Mouse (Mus musculus): ENCODE data around the gene Clptm1. TPM values are rescaled to one million over a fixed set of nuclear protein-coding genes. Genes with fewer than 3 reads are reported as not detected.
"Not testable (repeated sequence)": the region's sequence is repeated elsewhere in the genome, so short reads cannot be mapped to it uniquely, and the experiment has no call there.

Clptm1 gene
- polyA plus RNA-seq, 1 experiment from 2014 or later = 97.5 TPM

DNA sequence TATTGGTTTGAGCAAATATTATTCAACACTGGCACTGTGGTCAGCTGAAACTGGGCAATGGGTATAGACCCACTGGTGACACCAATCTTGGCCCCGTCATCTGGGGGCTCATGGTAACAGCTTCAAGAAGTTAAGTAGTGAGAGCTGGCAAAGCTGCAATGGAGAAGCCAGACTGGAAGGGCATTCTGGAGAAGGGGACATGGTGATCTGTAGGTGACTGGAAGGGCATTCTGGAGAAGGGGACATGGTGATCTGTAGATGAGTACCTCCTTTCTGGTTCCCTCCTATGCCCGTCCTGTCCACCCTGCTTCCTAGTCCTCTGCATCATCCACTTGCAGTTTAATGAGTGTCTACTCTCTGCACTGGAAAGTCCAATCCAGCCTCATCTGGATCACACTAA is 23.8 kb upstream of the Clptm1 start:
- Histone ChIP-seq H3K9me3 (no peaks in the 10 kb centered on the region), H3K4me3 (replicated peaks) (no peak overlapping the region), H3K27me3 (no peaks in the 10 kb centered on the region), H3K4me2 (replicated peaks) (no peak overlapping the region), H3K36me3 (no peaks in the 10 kb centered on the region), H3K9ac (replicated peaks) (no peak overlapping the region), H3K27ac (no peak overlapping the region), H3K4me1 (replicated peaks) (0 out of 2 replicates have a peak, but pooled peaks cover 6% of the 10 kb centered on the region)
- ATAC-seq = no peak
- WGBS = 94% methylated on average over 2 of the region's 2 CpGs

- no peaks in the 10 kb centered on the region for H3K27me3 ChIP-seq
- 90% methylated on average over 10 of the region's 10 CpGs for whole genome bisulfite sequencing
- no peaks in the 10 kb centered on the region for H3K36me3 ChIP-seq
- ATAC-seq = no peak
- no peak overlapping the region for H3K27ac ChIP-seq
- H3K9me3 ChIP-seq = no peaks in the 10 kb centered on the region
- H3K4me2 ChIP-seq (replicated peaks) = no peak overlapping the region
- no peak overlapping the region for H3K4me3 ChIP-seq (replicated peaks)
- H3K4me1 ChIP-seq (replicated peaks) = 0 out of 2 replicates have a peak, but pooled peaks cover under 1% of the 10 kb centered on the region
- H3K9ac ChIP-seq (replicated peaks) = no peak overlapping the region
These were observed 23.3 kb upstream of the Clptm1 start for GRCm38 (mm10) chr7:19688101-19688500.

DNA sequence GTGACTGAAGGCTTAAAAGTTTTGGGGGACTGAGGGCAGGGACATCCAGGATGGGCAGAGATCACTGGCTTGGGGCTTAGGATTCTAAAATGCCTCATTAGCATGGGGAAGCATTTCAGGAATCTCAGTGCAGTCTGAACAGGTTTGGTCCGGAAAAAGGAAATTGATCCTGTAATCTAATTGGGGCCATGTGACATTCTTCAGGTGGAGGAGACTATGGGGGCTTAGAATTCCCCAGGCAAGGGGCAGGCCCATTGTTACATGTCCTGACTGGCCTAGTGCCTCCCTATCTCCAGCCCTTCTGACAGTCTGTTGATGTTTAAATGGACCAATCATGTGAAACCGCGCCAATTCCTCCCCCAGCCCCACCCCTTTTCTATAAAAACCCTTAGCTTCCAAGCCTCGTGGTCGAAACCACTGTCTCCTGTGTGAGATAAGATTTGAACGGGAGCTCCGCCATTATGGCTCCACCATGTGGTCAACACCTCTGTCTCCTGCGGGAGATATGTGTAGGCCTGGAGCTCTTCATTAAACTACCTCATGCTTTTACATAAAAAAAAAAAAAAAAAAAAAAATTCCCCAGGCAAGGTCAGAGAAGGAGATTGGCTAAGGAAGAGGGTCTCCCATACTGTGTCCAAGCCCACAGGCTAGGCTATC is 22.2 kb upstream of the Clptm1 start:
- 81% methylated on average over 8 of the region's 8 CpGs for WGBS
- not testable (repeated sequence) for H3K9ac ChIP-seq (replicated peaks); ATAC-seq; H3K4me1 ChIP-seq (replicated peaks); H3K36me3 ChIP-seq; H3K4me2 ChIP-seq (replicated peaks); H3K27me3 ChIP-seq; H3K4me3 ChIP-seq (replicated peaks); H3K9me3 ChIP-seq; H3K27ac ChIP-seq

DNA sequence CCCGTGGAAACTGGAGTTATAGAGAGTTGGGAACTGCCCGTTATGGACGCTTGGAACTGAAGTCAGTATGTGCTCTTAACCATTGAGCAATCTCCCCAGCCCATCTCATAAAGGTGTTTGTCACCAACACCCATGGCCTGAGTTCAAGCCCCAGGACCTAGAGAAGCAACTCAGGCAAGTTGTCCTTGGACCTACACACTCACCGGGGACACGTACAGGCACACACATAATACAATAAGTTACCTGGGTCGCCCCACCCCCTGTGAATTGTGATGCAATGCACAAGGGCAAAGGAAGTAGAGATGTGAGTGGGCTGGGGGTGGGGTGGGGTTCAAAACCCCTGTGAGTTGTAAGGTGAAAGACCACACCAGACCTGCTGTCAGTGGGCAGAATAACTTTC is 21.7 kb upstream of the Clptm1 start:
- no peaks in the 10 kb centered on the region for H3K9me3 ChIP-seq
- no peaks in the 10 kb centered on the region for H3K27me3 ChIP-seq
- H3K9ac ChIP-seq (replicated peaks) = no peak overlapping the region
- no peak overlapping the region for H3K4me3 ChIP-seq (replicated peaks)
- no peak for ATAC-seq
- 85% methylated on average over 6 of the region's 6 CpGs for WGBS
- H3K4me1 ChIP-seq (replicated peaks) = no peaks in the 10 kb centered on the region
- no peak overlapping the region for H3K4me2 ChIP-seq (replicated peaks)
- H3K27ac ChIP-seq = no peak overlapping the region
- no peaks in the 10 kb centered on the region for H3K36me3 ChIP-seq

- Histone ChIP-seq H3K36me3 (no peaks in the 10 kb centered on the region), H3K4me1 (replicated peaks) (no peaks in the 10 kb centered on the region), H3K4me3 (replicated peaks) (no peak overlapping the region), H3K9me3 (no peaks in the 10 kb centered on the region), H3K27ac (no peak overlapping the region), H3K27me3 (no peaks in the 10 kb centered on the region), H3K4me2 (replicated peaks) (no peak overlapping the region), H3K9ac (replicated peaks) (no peak overlapping the region)
- ATAC-seq = no peak
- WGBS = 73% methylated on average over 4 of the region's 4 CpGs
These were observed 20.5 kb upstream of the Clptm1 start for GRCm38 (mm10) chr7:19685374-19685773.

- Histone ChIP-seq H3K4me1 (replicated peaks) (no peaks in the 10 kb centered on the region), H3K9ac (replicated peaks) (no peak overlapping the region), H3K4me3 (replicated peaks) (no peak overlapping the region), H3K9me3 (no peaks in the 10 kb centered on the region), H3K27me3 (no peaks in the 10 kb centered on the region), H3K36me3 (no peaks in the 10 kb centered on the region), H3K27ac (no peak overlapping the region), H3K4me2 (replicated peaks) (no peak overlapping the region)
- 90% methylated on average over 6 of the region's 6 CpGs for WGBS
- ATAC-seq = no peak
These were observed 19.0 kb upstream of the Clptm1 start for GRCm38 (mm10) chr7:19683771-19684201.

DNA sequence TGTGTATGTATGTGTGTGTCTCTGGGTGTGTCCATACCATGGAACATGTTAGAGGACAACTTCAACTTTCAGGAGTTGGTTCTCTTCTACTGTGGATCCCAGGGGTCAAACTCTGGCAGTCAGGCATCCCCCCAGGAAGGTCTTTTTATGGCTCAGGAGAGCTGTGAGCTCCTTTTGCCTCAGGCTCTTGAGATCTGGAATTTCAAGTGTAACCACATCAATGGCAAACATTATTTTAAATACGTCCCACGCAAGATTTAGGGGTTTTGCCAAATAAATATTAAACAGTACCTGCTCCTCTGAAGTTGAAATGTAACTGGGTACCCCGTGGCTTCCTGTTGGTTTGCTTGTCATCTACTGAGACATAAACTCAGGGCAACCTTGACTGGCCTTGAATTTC is 18.1 kb upstream of the Clptm1 start:
- Histone ChIP-seq H3K27me3 (no peaks in the 10 kb centered on the region), H3K27ac (no peak overlapping the region), H3K4me3 (replicated peaks) (no peak overlapping the region), H3K9ac (replicated peaks) (no peak overlapping the region), H3K9me3 (no peaks in the 10 kb centered on the region), H3K36me3 (no peaks in the 10 kb centered on the region), H3K4me1 (replicated peaks) (no peaks in the 10 kb centered on the region), H3K4me2 (replicated peaks) (no peak overlapping the region)
- no peak for ATAC-seq
- 81% methylated on average over 3 of the region's 3 CpGs for WGBS

DNA sequence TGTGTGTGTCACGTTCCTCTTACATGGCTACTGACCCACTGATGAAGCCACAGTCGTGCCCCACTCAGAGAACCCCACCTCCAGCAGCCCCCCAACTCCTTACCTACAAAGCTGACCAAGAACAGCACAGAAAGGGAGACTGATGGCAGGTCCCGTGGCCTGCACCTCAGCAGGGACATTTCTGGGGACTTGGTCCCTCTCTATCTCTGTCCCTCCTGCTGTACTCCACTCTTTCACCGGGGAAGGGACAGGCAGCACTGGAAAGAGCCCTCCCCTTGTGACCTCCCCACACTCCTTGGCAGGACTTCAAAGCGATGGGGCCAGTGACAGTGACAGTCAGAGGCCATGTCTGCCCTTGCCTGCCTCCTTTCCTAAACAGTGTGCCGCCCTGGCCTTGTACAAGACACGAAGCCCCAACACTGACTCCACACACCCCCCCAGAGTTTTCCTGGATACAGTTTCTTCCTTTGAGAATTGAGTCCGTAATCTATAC is 16.4 kb upstream of the Clptm1 start, which contains the start of the genes Gm44805 and Apoc4:
Gene Gm44805, minus strand, starts transcription at position 222 of the 493 bp plus-strand sequence.
Gene Apoc4, minus strand, starts transcription at position 278 of the 493 bp plus-strand sequence.
- Histone ChIP-seq H3K4me1 (replicated peaks) (no peaks in the 10 kb centered on the region), H3K4me2 (replicated peaks) (no peak within 1 kb of the TSS), H3K4me3 (replicated peaks) (no peak within 1 kb of the TSS), H3K27ac (no peak within 1 kb of the TSS), H3K36me3 (no peaks in the 10 kb centered on the region), H3K9me3 (no peaks in the 10 kb centered on the region), H3K27me3 (no peaks in the 10 kb centered on the region), H3K9ac (replicated peaks) (no peak within 1 kb of the TSS)
- ATAC-seq = no peak
- WGBS = 68% methylated on average over 8 of the region's 8 CpGs

GRCm38 (mm10) chr7:19680702-19681101 is 15.9 kb upstream of the Clptm1 start:
- Histone ChIP-seq H3K4me1 (replicated peaks) (no peaks in the 10 kb centered on the region), H3K4me3 (replicated peaks) (no peak overlapping the region), H3K36me3 (no peaks in the 10 kb centered on the region), H3K4me2 (replicated peaks) (no peak overlapping the region), H3K27ac (no peak overlapping the region), H3K9ac (replicated peaks) (no peak overlapping the region), H3K9me3 (no peaks in the 10 kb centered on the region), H3K27me3 (no peaks in the 10 kb centered on the region)
- 93% methylated on average over 2 of the region's 2 CpGs for WGBS
- no peak for ATAC-seq

DNA sequence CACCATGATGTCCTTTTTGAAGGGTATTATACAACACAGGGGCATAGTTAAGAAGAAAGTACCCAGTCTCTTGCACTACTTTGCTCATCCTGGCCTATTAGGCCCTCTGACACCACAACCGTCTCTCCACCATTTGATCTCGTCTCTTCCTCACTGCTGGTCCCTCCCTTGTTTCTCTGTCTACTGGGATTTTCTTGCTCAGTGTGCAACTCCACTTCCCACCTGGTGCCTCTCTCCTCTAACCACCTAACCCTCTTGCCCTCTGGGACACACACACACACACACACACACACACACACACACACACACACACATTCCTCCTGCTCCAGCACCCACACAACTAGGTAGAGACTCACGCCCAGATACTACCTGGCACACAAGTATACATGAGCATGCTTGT is 14.1 kb upstream of the Clptm1 start:
- Histone ChIP-seq H3K9me3 (no peaks in the 10 kb centered on the region), H3K27me3 (no peaks in the 10 kb centered on the region), H3K27ac (no peak overlapping the region), H3K4me2 (replicated peaks) (no peak overlapping the region), H3K4me1 (replicated peaks) (no peaks in the 10 kb centered on the region), H3K9ac (replicated peaks) (no peak overlapping the region), H3K4me3 (replicated peaks) (no peak overlapping the region), H3K36me3 (no peaks in the 10 kb centered on the region)
- ATAC-seq = no peak
- WGBS = 85% methylated on average over 3 of the region's 3 CpGs

DNA sequence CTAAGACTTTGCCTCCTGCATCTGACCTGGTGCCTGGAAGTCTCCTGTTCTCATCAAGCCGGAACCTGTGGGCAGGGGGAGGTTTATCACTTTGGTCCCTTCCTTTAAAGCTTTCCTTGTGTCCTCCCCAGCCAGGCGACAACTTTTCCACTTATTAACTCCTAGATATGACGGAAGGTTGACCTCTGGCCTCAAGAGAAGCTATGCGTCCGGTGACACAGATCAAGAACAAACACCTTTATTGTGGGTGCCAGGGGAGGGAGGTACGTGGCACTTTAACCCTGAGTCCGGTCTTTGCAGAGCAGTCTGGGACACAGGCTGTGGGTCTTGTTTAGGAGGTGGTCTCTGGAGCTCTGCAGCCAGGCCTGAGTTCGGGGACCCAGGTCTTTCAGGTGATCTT is 13.0 kb upstream of the Clptm1 start, which contains the start of gene Apoc2:
Gene Apoc2, minus strand, starts transcription at position 70 of the 400 bp plus-strand sequence.
- Histone ChIP-seq H3K36me3 (no peaks in the 10 kb centered on the region), H3K4me3 (replicated peaks) (no peak within 1 kb of the TSS), H3K27me3 (no peaks in the 10 kb centered on the region), H3K27ac (no peak within 1 kb of the TSS), H3K4me1 (replicated peaks) (no peaks in the 10 kb centered on the region), H3K9me3 (no peaks in the 10 kb centered on the region), H3K9ac (replicated peaks) (no peak within 1 kb of the TSS), H3K4me2 (replicated peaks) (no peak within 1 kb of the TSS)
- 86% methylated on average over 8 of the region's 8 CpGs for WGBS
- no peak for ATAC-seq

GRCm38 (mm10) chr7:19676662-19677061 is 11.8 kb upstream of the Clptm1 start:
- Histone ChIP-seq H3K4me1 (replicated peaks) (no peaks in the 10 kb centered on the region), H3K27me3 (no peaks in the 10 kb centered on the region), H3K4me2 (replicated peaks) (no peak overlapping the region), H3K4me3 (replicated peaks) (no peak overlapping the region), H3K36me3 (no peaks in the 10 kb centered on the region), H3K9me3 (no peaks in the 10 kb centered on the region), H3K27ac (no peak overlapping the region), H3K9ac (replicated peaks) (no peak overlapping the region)
- 75% methylated on average over 1 of the region's 1 CpGs for WGBS
- no peak for ATAC-seq

GRCm38 (mm10) chr7:19675824-19676223 is 11.0 kb upstream of the Clptm1 start:
- no peaks in the 10 kb centered on the region for H3K9me3 ChIP-seq
- WGBS = 86% methylated on average over 10 of the region's 10 CpGs
- H3K27ac ChIP-seq = no peak overlapping the region
- no peak for ATAC-seq
- H3K4me2 ChIP-seq (replicated peaks) = no peak overlapping the region
- H3K27me3 ChIP-seq = no peaks in the 10 kb centered on the region
- no peaks in the 10 kb centered on the region for H3K4me1 ChIP-seq (replicated peaks)
- H3K36me3 ChIP-seq = no peaks in the 10 kb centered on the region
- no peak overlapping the region for H3K9ac ChIP-seq (replicated peaks)
- H3K4me3 ChIP-seq (replicated peaks) = no peak overlapping the region

Measured in midbrain, embryonic 13.5 days (tissue).